Mouse (Mus musculus): Measurements from ENCODE around the gene Fam207a.

The Fam207a gene

DNA sequence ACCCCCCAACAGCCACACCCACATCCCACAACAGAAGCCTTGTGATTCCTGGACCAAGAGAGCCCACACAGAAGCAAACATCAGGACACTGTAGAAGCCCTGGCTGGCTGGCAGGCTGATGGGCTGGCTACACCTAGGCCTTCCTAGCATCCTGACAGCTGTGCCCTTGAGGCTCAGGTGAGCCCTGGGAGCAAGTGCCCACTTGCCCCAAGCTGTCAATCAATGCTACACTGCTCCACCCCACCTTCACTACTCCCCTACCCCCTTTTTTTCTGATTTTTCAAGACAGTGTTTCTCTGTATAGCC lies 65.5 kb downstream of the Fam207a start:
- no peak for DNase-seq

DNA sequence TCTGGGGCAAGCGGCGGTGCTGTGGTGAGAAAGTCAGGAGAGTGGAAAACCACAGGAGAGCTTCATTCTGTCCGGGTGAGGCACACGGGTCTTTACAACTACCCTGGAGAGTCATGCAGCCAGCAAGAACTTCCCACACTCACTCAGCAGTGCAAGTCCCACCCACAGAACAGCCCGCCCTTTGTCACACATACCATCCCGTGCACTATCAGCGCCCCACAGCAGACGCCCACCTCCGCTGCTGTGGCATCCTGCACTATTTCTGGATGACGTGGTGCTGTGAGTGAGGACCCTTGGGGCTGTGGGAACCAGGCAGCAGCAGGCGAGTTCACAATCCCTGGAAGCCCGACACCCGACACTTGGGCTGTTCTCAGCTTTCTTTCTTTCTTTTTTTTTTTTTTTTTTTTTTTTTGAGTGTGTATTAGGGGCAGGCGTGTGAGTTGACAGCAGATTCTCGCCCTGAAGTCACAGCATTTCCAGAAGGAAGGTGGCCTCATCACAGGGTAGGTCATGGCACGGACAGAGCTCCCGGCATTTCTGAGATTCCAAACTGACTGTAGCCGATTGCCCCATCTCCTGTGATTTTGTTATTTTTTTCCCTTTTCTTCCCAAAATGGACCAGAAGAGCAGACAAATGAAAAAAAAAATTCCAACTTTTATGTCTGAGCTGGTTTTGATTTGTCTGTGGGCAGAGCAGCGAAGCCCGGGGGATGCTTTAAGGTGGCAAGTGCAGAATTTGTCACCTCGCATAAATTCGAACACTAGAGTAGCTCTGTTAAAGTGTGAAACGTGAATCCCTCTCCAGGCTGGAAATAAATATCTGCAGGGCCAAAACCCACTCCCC lies 66.0 kb downstream of the Fam207a start:
- no peak for DNase-seq

DNA sequence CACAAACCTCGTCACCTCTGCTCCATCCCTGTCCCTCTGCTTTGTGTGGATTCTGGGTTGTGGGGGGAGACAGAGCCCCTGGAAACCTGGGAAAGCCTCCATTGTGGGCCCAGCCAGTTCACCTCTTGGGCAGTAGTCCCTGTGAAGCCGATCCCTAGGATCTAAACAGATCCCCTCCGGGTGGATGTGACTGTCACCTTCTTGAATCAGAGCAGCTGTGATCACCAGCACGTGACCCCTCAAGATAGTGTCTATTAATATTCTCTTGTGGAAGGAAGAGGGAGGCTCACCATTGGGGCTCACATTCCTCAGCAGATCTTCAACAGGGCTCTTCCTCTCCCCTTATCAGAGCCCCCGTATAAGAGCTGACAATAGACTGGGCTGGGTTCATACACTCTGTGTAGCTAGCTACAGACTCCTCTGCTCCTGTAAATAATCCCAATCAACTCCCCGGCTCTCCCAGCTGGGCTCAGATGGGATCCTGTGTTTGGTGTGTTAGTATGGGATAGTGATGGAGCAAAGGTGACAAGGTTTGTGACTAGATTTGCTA lies 66.8 kb downstream of the Fam207a start:
- no peak for DNase-seq

DNA sequence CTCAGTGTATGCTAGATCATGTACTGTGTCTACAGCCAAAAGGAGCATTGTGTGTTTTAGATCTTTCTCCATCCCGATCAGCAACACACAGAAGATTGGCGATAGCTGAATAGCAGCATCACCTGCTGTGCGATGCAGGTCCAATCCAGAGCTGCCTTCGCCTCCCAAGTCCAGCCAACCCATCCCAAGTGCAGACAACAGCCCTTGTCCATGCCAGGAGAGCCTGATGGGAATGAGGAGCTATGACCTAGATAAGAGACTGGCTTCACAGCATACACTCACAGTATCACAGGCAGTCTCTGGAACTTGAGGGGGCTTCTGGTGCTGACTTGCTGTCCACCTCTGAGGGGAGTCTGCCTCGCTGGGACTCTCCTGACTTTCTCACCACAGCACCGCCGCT lies 67.4 kb downstream of the Fam207a start:
- DNase-seq = peak; percentile 57 to 59

DNA sequence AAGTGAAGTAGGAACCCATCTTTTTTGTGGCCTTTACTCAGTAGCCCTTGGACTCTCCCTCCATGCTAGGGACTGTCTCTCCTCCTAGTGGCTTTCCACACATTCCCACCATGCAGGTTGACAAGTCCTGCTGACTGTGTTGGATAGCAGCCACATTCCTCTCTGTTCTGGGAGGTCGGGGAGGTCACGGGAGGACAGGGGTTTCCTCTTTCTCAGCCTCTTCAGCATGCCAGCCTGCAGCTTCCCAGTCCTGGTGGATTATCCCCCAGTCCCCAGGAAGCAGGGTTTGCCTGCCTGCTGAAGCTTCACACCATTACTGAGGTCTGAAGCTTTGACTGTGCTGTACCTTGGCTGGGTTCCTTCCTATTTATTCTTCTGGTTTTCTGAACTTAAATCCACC lies 67.8 kb downstream of the Fam207a start:
- peak in 1 of 2 experiments; percentile 29 for DNase-seq

DNA sequence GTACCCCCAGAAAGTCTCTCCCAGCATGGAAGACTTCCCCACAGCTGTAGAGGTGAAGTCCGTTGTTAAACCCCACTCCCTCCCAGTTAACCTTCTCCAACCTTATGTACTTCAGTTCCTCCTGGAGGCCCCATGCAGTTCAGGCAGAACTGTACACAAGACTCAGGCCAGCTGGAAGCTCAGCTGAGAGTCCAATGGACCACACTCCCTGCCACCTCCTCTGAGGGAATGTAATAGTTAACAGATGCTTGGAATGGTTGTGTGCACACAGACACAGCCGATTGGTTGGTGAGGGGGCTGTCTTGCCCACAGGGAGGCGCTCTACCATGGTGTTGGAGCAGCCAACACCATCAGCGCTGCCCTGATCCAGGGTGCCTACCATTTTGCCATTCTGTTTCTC lies 73.3 kb downstream of the Fam207a start:
- DNase-seq = no peak

DNA sequence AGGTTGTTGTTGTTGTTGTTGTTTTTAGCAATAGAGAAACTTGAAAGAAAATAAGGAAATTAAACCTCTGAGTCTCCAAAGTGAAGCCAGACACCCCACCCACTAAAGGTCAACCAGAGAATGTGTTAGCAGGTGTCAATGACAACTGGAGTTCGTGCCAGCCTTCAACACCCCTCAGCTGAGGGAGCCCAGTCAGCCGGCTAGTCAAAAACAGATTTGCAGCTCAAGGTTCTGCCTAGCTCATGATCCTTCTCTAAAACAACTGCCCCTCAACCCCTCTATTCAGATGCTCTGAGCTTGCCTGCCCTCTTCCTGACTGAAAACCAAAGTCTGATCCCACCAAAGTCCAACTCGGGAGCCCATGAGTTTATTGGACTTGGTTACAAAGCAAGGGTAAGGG lies 73.8 kb downstream of the Fam207a start:
- DNase-seq = no peak

DNA sequence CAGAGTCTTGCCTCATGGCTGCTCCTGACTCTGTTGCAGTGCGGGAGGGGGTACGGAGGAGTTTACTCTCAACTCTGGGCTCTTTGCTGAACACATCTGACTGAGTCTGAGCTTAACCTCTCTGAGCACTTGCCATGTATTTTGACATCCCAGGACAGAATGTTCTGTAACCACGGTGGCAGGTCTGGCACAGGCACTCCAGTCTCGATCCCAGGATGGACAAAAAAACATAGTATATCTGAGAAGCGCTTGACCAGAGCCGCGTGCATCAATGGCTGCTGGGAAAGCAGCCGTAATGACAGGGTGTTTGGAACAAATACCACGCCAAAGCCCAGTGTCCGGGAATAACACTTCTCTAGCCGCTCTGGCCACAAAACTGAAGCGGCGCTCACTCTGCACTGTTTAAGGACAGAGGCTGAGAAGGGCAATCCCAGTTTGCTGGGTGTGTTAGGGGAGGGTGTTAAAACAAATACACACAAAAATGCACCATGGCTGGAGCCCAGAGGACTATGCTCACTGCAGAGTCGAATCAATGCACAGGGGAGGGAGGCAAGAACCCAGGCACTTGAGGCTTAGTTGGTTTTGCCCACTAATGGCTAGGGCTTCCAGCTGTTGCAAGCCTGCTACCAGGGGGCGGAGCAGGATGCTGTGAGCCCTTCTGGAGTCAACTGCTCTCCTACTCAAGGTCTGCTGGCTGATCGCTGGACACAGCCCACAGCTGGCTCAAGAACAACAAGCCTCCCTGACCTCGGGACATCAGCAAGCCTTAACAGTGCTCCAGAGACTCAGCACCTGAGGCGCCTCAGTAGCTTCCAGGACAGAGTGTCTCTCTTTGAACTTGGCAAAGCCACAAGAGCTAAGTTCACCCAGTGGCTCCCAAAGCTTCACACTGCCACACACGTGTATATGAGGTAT lies 74.5 kb downstream of the Fam207a start:
- DNase-seq = no peak

DNA sequence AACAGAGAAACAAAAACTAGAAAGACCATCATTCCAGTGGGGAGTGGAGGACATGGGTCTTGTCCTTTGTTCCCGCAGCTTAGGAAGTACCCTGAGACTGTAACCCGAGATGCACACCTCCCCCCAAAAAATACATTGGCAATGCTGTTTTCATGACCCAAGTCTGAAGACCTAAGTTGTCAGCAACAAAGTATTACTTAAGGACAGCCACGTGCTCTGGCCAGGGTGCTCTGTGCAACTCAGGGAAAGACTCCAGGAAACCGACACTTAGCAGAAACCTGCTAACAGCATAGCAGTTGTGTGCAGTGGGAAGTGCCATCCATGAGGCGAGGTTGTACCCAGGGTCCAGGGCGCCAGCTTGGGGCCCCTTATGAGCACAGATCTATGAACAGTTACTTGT lies 75.3 kb downstream of the Fam207a start:
- DNase-seq = no peak

DNA sequence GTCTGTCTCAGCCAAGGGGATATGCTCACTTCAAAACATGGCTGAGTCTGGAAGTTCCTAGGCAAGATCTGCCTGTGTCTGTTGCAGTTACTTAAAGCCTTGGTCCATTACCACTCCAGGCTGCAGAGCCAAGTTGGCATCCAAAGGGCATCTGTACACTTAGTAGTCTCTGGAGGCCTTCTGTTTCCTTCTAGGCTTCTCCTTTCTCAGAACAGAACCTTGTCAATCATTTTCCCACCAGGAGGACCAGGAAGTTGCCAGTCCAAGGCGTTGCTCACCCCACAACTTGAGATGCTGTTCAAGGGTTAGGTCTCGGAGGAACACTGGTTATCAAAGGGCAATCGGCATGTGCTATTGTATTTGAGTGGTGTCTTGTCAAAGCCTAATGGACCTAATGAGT lies 76.6 kb downstream of the Fam207a start:
- DNase-seq = no peak

DNA sequence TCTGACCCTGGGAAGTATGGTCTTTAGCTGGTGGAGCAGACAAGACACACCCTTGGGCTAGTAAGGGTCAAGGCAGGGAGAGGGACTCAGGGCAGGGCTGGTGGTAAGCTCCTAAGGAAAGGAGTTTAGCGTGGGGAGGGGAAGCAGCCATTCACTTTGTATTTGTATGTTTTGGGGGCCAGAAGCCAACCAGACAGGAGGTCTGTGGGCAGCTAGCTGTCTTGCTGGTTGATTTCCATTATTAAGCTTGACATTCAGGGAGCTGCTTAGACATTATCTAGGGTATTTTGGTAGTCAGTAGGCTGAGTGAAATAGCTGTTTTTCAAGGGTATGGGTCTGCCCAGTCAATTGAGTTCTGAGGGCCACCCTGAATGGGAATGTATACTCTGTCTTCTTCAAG lies 77.6 kb downstream of the Fam207a start:
- no peak for DNase-seq

All from cerebellum, postnatal 25 days (tissue).